Mouse (Mus musculus) hindlimb bud, embryonic 11.5 days (tissue): ENCODE measurements around the gene Taf12.

Experiments used
- DNase-seq: peaks from one replicate; pipeline ENCODE4 v3.0.0-alpha.2; 2012; ENCODE audit warnings: low read depth, low spot score; ENCODE audit errors: extremely low spot score

Gene Taf12

DNA sequence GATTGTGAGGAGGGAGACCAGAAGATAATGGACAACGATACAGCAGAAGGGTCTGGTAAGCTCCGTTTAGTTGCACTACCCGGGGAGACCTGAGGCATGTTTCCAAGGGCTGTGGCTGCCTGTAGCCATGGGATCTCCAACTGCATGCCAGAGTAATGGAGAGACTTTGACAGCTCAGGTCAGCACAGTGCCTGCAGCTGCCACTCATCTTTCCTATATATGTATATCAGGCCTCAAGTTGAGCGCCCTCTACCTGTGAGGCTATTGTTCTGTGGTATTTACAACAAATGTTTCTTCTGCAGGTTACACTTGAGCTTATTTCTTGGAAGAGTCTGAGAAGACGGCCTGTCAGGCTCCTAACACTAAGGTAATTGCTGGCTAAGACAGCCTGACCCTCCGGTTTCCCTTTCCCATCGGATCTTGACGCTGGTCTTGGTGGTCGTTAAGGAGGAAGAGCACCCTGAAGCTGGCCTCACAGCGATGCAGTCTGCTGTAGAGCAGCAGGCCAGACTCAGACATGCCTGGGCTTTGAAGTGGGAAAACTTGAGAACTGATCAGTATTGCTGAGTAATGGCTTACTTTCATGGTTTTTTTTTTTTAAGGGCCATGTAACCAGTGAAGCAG is 35.8 kb downstream of the Taf12 start:
- DNase-seq = no peak

- DNase-seq = no peak
Observed at GRCm38 (mm10) chr4:132311209-132311608, 37.0 kb downstream of the Taf12 start.

DNA sequence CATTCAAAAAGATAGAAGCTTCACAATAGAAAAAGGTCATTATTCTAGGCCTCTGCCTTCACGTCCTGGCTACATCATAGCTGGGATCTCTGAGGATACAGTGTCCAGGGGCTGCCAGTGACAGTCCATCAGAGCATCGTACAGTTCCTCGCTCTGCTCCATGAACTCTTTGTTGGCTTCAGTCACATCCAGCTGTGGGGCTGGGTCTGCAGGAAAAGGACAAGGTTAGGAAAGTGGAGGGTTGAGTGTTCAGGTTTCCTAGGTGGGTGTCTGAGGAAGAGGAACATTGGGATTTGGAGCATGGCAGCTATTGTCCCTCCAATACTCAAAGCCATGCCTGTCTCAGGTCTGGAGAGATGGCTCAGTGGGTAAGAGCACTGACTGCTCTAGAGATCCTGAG is 37.6 kb downstream of the Taf12 start:
- DNase-seq = no peak

DNA sequence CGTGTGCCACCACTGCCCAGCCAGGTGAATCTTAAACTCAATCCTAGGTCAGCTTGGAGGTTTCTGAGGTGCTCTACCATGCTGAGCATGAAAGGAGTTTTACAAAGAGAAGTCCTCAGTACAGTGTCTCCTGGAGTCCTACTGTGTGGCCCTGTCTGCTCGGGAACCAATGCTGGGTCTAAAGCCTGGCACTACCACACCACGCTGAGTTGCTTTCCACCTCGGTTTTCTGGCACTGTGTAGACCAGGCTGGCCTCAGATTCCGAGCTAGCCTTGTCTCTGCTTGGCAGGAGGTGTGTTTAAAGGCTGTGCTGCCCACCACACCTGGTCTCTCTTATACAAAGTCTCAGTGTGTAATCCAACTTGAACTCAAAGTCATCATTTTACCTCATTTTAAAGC is 38.5 kb downstream of the Taf12 start:
- no peak for DNase-seq

GRCm38 (mm10) chr4:132315711-132316110 is 41.5 kb downstream of the Taf12 start:
- no peak for DNase-seq

DNA sequence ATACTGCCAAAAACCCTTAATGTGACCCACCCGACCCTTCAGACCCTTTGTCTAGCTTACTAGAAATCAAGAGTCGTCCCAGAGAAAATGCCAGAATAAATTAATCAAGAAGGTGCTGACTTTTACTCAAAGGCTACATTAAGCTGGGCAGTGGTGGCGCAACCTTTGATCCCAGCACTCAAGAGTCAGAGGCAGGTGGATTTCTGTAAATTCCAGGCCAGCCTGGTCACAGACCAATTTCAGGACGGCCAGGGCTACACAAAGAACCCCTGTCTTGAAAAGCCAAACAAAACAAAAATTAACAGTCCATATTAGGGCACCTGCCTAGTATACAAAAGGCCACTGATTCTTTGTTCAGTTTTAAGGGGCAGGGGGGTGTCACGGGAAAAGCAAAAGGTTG is 52.3 kb downstream of the Taf12 start:
- DNase-seq = no peak

DNA sequence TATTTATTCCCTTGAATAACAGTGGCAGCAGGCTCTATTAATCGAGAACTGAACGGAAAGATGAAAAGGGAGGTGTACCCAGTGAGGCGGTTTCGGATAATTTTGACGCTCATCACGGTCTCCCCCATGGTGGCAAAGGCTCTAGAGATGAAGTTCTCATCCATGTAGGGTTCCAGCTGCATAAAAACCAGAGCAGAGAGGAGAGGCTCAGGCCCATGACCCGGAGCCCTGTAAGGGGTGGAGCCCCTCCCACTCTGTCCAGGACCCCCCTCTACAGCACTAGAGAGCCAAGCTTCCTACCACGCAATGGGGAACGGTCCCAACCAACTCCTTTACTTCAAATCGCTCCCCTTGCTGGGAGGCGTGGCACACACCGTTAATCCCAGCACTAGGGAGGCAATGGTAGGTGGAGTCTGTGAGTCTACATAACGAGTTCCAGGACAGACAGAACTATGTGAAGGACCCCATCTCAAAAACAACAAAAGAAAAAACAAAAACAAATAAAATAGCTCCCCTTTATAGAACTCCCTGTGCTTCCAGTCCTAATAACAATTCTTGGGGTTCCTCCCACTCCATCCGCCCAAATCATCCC is 54.3 kb downstream of the Taf12 start:
- no peak for DNase-seq

- peak; percentile 74 for DNase-seq
Observed at GRCm38 (mm10) chr4:132329115-132329834, 55.1 kb downstream of the Taf12 start, which contains the start of gene Trnau1ap. Gene Trnau1ap, minus strand, starts transcription at chr4:132329538.

- DNase-seq = no peak
Observed at GRCm38 (mm10) chr4:132329835-132330354, 55.7 kb downstream of the Taf12 start.

GRCm38 (mm10) chr4:132331960-132332359 is 57.8 kb downstream of the Taf12 start:
- DNase-seq = no peak

DNA sequence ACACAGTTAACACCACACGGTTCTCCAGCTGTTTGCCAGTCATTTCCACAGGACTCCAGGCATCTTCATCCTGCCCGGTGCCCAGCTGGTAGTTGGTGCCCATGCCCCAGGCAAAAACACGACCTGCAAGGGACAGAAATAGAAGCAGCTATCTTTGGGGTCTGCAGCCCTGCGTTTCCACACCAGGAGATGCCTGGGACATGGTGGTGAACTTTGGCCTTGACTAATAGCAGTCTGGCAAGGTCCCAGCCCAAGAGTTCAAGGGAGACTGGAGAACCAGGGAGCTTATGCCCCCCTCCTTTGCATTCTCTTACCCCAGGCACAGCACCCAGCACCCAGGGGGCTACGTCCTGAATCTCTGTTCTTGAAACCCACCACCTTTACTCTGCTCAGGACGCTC is 58.7 kb downstream of the Taf12 start:
- DNase-seq = no peak

- no peak for DNase-seq
Observed at GRCm38 (mm10) chr4:132338943-132339342, 64.8 kb downstream of the Taf12 start.

- no peak for DNase-seq
Observed at GRCm38 (mm10) chr4:132341451-132341850, 67.3 kb downstream of the Taf12 start.

GRCm38 (mm10) chr4:132344403-132345134 is 70.4 kb downstream of the Taf12 start:
- no peak for DNase-seq
